25 mouse cellular contexts compared by ENCODE assay signal in genomic region chr1:42365648-42366324, GRCm38 (mm10).
"Had no signal": no experiment of that assay in that cellular context is flagged by ENCODE, and none has a peak within 500 bp of the region (broad histone marks: within the 10 kb centered on the region; RNA-seq: fewer than 3 reads in every experiment).

No protein-coding gene starts in this region.

- H3K36me3 ChIP-seq: kidney, embryonic 15.5 days; limb, embryonic 12.5 days; limb, embryonic 15.5 days; midbrain, embryonic 10.5 days; midbrain, embryonic 13.5 days; neural tube, embryonic 12.5 days had no signal

- H3K27me3 ChIP-seq: kidney, embryonic 15.5 days; limb, embryonic 12.5 days; limb, embryonic 15.5 days; midbrain, embryonic 13.5 days; neural tube, embryonic 12.5 days had no signal

- H3K4me1 ChIP-seq: kidney, embryonic 15.5 days; limb, embryonic 12.5 days; limb, embryonic 15.5 days; midbrain, embryonic 10.5 days; midbrain, embryonic 13.5 days; neural tube, embryonic 12.5 days had no signal

- H3K4me2 ChIP-seq: kidney, embryonic 15.5 days; limb, embryonic 12.5 days; limb, embryonic 15.5 days; liver, embryonic 11.5 days; lung, embryonic 14.5 days; midbrain, embryonic 13.5 days; neural tube, embryonic 12.5 days had no signal

- ATAC-seq: liver, postnatal 0 days; lung, postnatal 0 days; midbrain, embryonic 13.5 days had no signal

- H3K9ac ChIP-seq: kidney, embryonic 15.5 days; limb, embryonic 12.5 days; limb, embryonic 15.5 days; liver, embryonic 14.5 days; liver, postnatal 0 days; lung, embryonic 14.5 days; midbrain, embryonic 13.5 days; neural tube, embryonic 12.5 days had no signal

- DNase-seq: kidney, adult 11 months; kidney, adult 8-10 months; kidney, postnatal 10 days; kidney, postnatal 36 days; layer of hippocampus, postnatal 36 days; liver, postnatal 0 days; lung, embryonic 14.5 days; right cerebral cortex, adult 18-20 months; right cerebral cortex, postnatal 14 days; right cerebral cortex, postnatal 4 days; thymus, adult 2 months; thymus, postnatal 14 days; thymus, postnatal 4 days had no signal

- H3K27ac ChIP-seq: kidney, embryonic 15.5 days; left cerebral cortex, adult 2 months; limb, embryonic 12.5 days; limb, embryonic 15.5 days; liver, embryonic 14.5 days; macrophage; midbrain, embryonic 10.5 days; midbrain, embryonic 13.5 days; neural tube, embryonic 12.5 days; stomach, postnatal 0 days had no signal

- H3K4me3 ChIP-seq: kidney, embryonic 15.5 days; left cerebral cortex, adult 2 months; limb, embryonic 12.5 days; limb, embryonic 15.5 days; midbrain, embryonic 10.5 days; midbrain, embryonic 13.5 days; neural tube, embryonic 12.5 days had no signal

- H3K9me3 ChIP-seq: kidney, embryonic 15.5 days; limb, embryonic 12.5 days; limb, embryonic 15.5 days; midbrain, embryonic 10.5 days; neural tube, embryonic 12.5 days had no signal
